Mouse (Mus musculus) liver, postnatal 0 days (tissue): Measurements from ENCODE around the gene Rftn1.

ENCODE experiments used
- CTCF ChIP-seq: sonication (generic); IDR thresholded peaks from 2 replicates; pipeline ENCODE4 v1.5.1; 2016; ENCODE audit warnings: antibody characterized with exemption, low read depth
- EP300 ChIP-seq: IDR thresholded peaks from 2 replicates; pipeline ENCODE4 v1.6.1; 2016; ENCODE audit warnings: antibody characterized with exemption, low read depth, mild to moderate bottlenecking

DNA sequence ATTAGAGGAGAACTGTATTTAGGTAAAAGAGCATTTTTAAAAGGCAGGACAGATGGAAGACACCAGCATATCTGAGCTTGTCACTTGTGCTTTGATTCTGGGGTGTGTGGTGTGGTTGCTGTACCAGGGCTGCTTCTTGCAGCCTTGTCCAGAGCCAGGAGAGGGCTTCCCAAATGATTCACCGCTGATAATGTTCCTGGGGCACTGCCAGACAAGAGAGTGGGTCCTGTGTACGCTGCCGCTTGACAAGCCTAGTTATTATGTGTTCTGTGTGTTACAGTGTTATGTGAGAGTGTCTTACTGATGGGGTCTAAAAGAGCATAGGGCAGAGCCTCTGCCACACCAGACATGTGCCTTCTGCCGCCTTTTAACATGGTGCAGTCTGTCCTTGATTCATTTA lies 153.1 kb downstream of the Rftn1 start:
- TF ChIP-seq CTCF (no peak), EP300 (no peak)
